Mouse (Mus musculus) left cerebral cortex, postnatal 25 days (tissue): Measurements from ENCODE around the gene Gripap1. TPM values are rescaled to one million over a fixed set of nuclear protein-coding genes. Genes with fewer than 3 reads are reported as not detected.

Experiments used
- DNase-seq, 2 experiments: peaks; one replicate each; pipeline ENCODE4 v3.0.0; 2022; ENCODE audit warnings: low spot score in 2 of 2, mixed read lengths in 1 of 2
- intact Hi-C: fragments of 180-260 bp; cut with DNase I; formaldehyde crosslinking; loops from one replicate; pipeline ENCODE4 v1.15.1; 2025
- microRNA-seq, 2 experiments: library from miRNA; unstranded; fragments of <30 nt; microRNA quantifications; one replicate each; pipeline ENCODE4 v1.2.0; 2022
- total RNA-seq, 2 experiments: library from RNA; stranded (reverse); gene quantifications; 2 replicates each; pipeline ENCODE4 v1.2.3; 2021

The Gripap1 gene
- total RNA-seq, 2 experiments from 2014 or later = 99.6 to 105 TPM

DNA sequence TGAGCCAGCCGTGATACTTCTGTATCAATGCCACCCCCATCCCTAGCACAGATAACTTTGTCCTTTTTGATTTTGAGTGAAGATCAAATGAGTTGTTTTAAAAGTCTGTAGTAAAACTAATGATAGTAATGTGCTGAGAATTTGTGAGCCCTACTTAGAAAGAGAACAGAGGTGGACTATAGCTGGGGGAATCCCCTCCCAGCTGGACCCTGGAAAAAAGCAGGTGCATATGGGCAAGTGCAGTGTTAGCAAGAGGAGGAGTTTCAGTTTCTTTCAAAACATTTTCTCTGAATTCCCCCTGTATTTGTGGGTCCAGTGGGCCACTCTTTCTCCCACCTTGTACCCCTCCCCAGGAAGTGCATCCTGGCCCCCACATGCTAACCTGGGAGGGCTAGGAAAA is 73.6 kb downstream of the Gripap1 start:
- DNase-seq = no peak
- intact Hi-C loops = no loop called here

DNA sequence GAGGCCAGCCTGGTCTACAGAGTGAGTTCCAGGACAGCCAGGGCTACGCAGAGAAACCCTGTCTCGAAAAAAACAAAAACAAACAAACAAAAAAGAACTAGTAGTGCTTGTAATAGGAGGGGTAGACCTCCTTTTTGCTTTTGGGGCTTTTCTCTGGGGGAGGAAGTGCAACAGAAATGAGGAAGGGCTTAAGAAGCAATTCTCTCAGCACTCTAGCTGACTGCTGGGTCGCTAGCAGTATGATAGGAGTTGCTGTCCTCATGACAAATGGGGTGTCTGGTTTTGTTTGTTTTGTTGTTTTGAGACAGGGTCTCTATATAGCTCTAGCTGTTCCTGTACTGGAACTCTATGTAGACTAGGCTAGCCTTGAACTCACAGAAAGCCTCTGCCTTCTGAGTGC is 75.0 kb downstream of the Gripap1 start:
- no peak for DNase-seq
- intact Hi-C loops = no loop called here

DNA sequence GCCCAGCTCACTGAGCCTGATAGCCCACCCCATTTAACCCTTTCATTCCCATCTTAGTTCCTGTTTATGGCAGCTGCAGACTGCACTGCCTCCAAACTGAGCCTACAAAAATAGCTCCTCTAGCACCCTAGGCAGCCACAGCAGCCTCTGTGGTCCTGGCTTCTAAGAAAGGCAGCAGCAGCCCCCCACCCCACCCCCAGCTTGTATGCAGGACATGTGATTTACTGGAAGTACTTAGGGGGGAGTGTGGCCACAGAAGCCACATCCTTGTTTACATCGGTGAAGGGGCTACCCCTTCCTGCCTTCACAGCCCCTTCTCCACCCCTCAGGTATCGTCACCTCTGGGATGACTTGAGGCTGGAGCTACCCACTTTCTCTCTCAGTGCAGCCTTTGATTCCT is 75.8 kb downstream of the Gripap1 start:
- intact Hi-C loops = no loop called here
- no peak for DNase-seq

DNA sequence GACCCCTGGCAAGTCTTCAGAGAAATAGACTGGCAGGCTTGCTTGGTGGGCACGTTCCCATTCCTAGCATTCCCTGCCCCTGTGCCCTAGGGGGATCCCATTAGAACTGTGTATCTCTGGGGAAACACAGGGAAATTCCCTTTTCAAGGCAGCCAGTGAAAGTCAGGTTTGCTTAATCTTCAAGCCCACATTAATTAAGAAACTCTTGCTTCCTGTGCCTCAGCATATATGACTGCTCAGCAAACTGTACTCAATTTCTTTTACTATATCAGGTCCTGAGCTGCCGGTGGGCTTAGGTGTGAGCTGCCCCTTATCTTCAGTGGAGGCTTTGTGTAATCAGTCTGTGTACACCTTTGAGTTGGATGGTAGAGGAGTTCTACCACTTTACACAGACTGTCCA is 76.2 kb downstream of the Gripap1 start:
- DNase-seq = no peak
- intact Hi-C loops = no loop called here

DNA sequence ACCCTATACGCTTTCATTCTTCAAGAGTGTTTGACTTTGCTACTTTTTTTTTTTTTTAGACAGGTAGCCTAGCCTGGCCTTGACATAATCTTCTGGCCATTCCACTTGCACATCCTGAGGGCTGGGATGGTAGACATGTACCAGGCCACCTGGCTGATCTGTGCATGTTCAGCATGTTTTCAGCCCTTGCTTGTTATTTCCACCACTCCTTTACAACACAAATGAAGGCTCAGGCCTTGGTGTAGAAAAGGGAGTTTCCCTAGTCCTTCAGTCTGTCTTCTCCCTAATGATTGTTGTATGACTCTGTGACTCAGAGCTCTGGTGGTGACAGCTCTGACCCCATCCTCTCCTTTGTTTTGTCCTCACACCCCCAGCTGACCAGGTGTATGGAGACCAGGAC is 77.6 kb downstream of the Gripap1 start:
- no peak for DNase-seq
- intact Hi-C loops = no loop called here

DNA sequence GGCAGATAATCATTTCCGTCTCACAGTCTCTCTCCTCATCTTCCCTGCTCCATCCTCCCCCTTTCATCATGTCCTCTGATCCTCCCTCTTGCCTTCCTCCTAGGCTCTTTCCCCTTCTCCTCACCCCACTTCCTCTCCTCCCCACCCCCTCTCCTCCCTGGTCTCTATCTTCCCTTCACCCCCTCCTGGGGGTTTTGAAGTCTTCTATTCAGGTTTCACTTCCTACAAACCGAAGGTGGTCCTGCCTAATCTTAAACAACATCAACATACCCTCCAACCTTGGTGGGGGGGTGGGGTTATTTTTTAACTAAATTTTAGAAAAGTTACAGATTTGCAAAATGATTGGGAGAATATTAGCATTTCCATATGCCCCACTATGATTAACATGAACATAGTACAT is 78.9 kb downstream of the Gripap1 start:
- intact Hi-C loops = no loop called here
- no peak for DNase-seq

DNA sequence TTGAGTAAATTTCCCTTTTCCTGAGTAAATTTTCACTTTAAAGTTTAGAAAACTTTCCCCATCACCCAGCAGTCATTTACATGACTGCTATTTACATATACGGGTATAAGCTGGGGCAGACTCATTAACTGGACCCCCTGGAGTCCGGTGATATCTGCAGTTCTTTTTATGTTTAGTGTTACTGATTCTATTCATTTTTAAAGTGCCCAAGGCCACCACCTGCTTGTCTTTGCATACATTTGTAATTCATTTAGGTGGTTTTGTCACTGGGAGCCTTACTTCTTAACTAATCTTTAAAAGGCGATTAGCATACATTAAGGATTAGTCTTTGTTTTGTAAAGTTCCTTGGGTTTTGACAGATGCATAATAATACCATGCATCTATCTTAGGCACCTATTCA is 80.3 kb downstream of the Gripap1 start:
- no peak for DNase-seq
- intact Hi-C loops = no loop called here

Small RNAs within 50 kb of the gene (microRNA-seq; reads per million reads assigned to microRNA genes)
- 78.9 to 105 reads per million in 2 experiments for gene Mir1198

Other genes with a start within 250 kb of the Gripap1 start
- gene Foxp3, start 216.1 kb upstream of the Gripap1 start, total RNA-seq = not detected
- 10 to 100 TPM; 21.1 to 25.0 TPM for gene Ppp1r3f, start 215.5 kb upstream of the Gripap1 start, total RNA-seq
- gene Ccdc22, start 184.2 kb upstream of the Gripap1 start, total RNA-seq = 10 to 100 TPM; 30.6 to 31.3 TPM
- gene Cacna1f, start 182.7 kb upstream of the Gripap1 start, total RNA-seq = not detected
- gene Syp, start 151.3 kb upstream of the Gripap1 start, total RNA-seq = 1,000 to 10,000 TPM; 2,020 to 2,211 TPM
- gene Prickle3, start 132.5 kb upstream of the Gripap1 start, total RNA-seq = 1 to 10 TPM in 1 of 2 experiments, under 1 TPM in 1; 0.76 to 2.0 TPM
- 1 to 10 TPM; 5.9 to 7.7 TPM for gene Plp2, start 118.4 kb upstream of the Gripap1 start, total RNA-seq
- gene Magix, start 108.5 kb upstream of the Gripap1 start, total RNA-seq = under 1 TPM; 0.41 to 0.57 TPM
- gene Gpkow, start 92.6 kb upstream of the Gripap1 start, total RNA-seq = 10 to 100 TPM; 33.2 to 34.0 TPM
- gene Wdr45, start 75.4 kb upstream of the Gripap1 start, total RNA-seq = 10 to 100 TPM; 57.6 to 61.6 TPM
- gene Gm45208, start 67.5 kb upstream of the Gripap1 start, total RNA-seq = not detected
- gene Praf2, start 61.3 kb upstream of the Gripap1 start, total RNA-seq = 100 to 1,000 TPM in 1 of 2 experiments, 10 to 100 TPM in 1; 99.9 to 103 TPM
- gene Ccdc120, start 38.9 kb upstream of the Gripap1 start, total RNA-seq = 10 to 100 TPM; 19.5 to 22.1 TPM
- 10 to 100 TPM; 29.9 to 36.0 TPM for gene Tfe3, start 27.2 kb upstream of the Gripap1 start, total RNA-seq
- 1 to 10 TPM; 7.0 to 8.9 TPM for gene Kcnd1, start 32.5 kb downstream of the Gripap1 start, total RNA-seq
- gene Otud5, start 51.6 kb downstream of the Gripap1 start, total RNA-seq = 10 to 100 TPM; 74.8 to 83.2 TPM
- 10 to 100 TPM; 55.3 to 57.3 TPM for gene Pim2, start 88.5 kb downstream of the Gripap1 start, total RNA-seq
- 10 to 100 TPM; 46.6 to 47.4 TPM for gene Slc35a2, start 94.3 kb downstream of the Gripap1 start, total RNA-seq
- gene Pqbp1, start 109.5 kb downstream of the Gripap1 start, total RNA-seq = 10 to 100 TPM; 77.7 to 86.6 TPM
- gene Timm17b, start 109.6 kb downstream of the Gripap1 start, total RNA-seq = 10 to 100 TPM; 19.1 to 21.7 TPM
- gene Gm10491, start 118.1 kb downstream of the Gripap1 start, total RNA-seq = not detected
- not detected for gene Gm10490, start 119.8 kb downstream of the Gripap1 start, total RNA-seq
- gene Pcsk1n, start 130.1 kb downstream of the Gripap1 start, total RNA-seq = 100 to 1,000 TPM; 397 to 420 TPM
- gene Eras, start 138.8 kb downstream of the Gripap1 start, total RNA-seq = not detected
- gene Hdac6, start 158.1 kb downstream of the Gripap1 start, total RNA-seq = 10 to 100 TPM; 49.9 to 50.4 TPM
- not detected for gene Gata1, start 188.3 kb downstream of the Gripap1 start, total RNA-seq
- not detected for gene Glod5, start 228.7 kb downstream of the Gripap1 start, total RNA-seq